Comparison of ENCODE assay signal across 7 mouse cellular contexts in the genomic region with DNA sequence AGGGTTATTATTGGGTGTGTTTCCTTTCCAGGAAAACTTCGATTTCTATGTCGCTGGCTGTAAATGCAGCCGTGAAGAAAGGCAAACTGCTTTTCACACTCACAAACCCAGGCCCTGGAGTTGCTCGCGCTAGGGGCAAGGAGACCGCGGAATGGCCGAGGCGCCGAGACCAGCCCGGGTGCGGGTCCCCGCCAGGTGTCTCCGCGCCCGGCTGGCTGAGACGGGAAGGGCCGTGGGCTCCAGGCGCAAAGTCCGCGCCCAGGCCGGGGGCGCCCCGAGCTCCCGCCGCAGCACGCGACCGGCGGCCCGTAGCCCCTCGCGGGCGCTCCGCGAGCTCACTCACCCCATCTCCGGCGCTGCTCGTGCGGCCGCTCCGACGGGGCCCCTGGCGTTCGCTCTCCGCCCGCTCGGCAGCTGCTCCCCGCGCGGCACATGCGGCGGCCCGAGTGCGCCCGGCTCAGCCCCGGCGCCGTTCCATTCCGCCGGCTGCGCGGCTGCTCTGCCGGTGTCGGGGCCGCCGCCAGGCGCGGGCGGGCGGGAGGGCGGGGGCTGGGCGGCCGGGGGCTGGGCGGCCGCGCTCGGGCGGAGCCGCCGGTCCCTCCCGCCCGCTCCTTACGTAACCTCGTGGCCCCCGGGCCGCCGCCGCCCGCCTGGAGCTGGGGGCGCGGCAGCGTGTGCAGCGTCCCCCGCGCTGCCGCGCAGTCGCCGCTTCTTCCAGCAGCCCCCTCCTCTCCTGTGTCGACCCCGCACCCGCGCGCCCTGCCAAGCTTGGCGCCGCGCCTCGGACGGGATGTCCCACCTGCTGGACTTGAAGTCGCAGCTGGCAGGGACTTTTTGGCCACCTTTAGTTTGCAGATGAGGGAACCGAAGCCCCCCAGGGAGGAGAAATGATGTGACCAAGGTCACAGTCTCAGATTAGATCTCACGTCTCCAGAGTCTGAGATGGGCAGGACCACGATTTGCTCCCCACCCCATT. TPM values are rescaled to one million over a fixed set of nuclear protein-coding genes. Genes with fewer than 3 reads are reported as not detected.
A peak's percentile ranks its signal among the peaks of the same experiment; 100 is the strongest.
DNase-seq lines count a peak whose midpoint lies in the region; ATAC-seq and TF ChIP-seq lines count a peak whose summit lies in the region.

No protein-coding gene starts in this region.

- peak overlapping the region; percentile 44 for H3K4me3 ChIP-seq in cortical plate, adult 2 months (ENCODE audit: insufficient read depth, low read length)
- peak overlapping the region; percentile 78 for H3K4me3 ChIP-seq in heart, embryonic 12.5 days
- H3K4me3 ChIP-seq in kidney, embryonic 16.5 days (ENCODE audit: low read length), result peak overlapping the region; percentile 54
- H3K4me3 ChIP-seq in testis, adult 2 months (ENCODE audit: control insufficient read depth, low read depth, low read length), result peak overlapping the region; percentile 67

- no peaks in the 10 kb centered on the region for H3K36me3 ChIP-seq in heart, embryonic 12.5 days
- H3K36me3 ChIP-seq in kidney, embryonic 16.5 days (ENCODE audit: insufficient read depth, low read length), result no peaks in the 10 kb centered on the region
- no peaks in the 10 kb centered on the region for H3K36me3 ChIP-seq in testis, adult 2 months (ENCODE audit: control insufficient read depth, insufficient read depth, low read length)

- peak overlapping the region; percentile 82 for H3K4me2 ChIP-seq in heart, embryonic 12.5 days
- peak overlapping the region; percentile 94 for H3K4me2 ChIP-seq in kidney, embryonic 16.5 days (replicated peaks; ENCODE audit: low read depth, low read length)

- H3K27me3 ChIP-seq in heart, embryonic 12.5 days (replicated peaks), result peaks cover 26% of the 10 kb centered on the region
- peaks cover 32% of the 10 kb centered on the region for H3K27me3 ChIP-seq in kidney, embryonic 16.5 days (ENCODE audit: insufficient read depth, low read length)
- no peaks in the 10 kb centered on the region for H3K27me3 ChIP-seq in testis, adult 2 months (ENCODE audit: control insufficient read depth, insufficient read depth, low read length)

- H3K9me3 ChIP-seq in heart, embryonic 12.5 days (replicated peaks), result peaks cover 7% of the 10 kb centered on the region; the same call in 1 of the 2 replicates
- H3K9me3 ChIP-seq in kidney, embryonic 16.5 days (ENCODE audit: low read length), result peaks cover 5% of the 10 kb centered on the region; the same call in 1 of the 2 replicates

- peak overlapping the region; percentile 90 for H3K9ac ChIP-seq in heart, embryonic 12.5 days
- H3K9ac ChIP-seq in kidney, embryonic 16.5 days (replicated peaks; ENCODE audit: low read length), result peak overlapping the region; percentile 73

- no peaks in the 10 kb centered on the region; the same call in 1 of the 2 replicates for H3K4me1 ChIP-seq in cortical plate, adult 2 months (ENCODE audit: control insufficient read depth, insufficient read depth, low read length)
- H3K4me1 ChIP-seq in heart, embryonic 12.5 days (replicated peaks), result peaks cover 36% of the 10 kb centered on the region
- H3K4me1 ChIP-seq in kidney, embryonic 16.5 days (ENCODE audit: insufficient read depth, low read length), result peaks cover 11% of the 10 kb centered on the region; the same call in 1 of the 2 replicates
- peaks cover 6% of the 10 kb centered on the region for H3K4me1 ChIP-seq in testis, adult 2 months (ENCODE audit: control insufficient read depth, insufficient read depth, low read length)

- ATAC-seq in heart, embryonic 12.5 days (ENCODE audit: insufficient number of reproducible peaks, low FRiP score), result peak; percentile 78
- ATAC-seq in kidney, embryonic 16.5 days (ENCODE audit: low FRiP score, low TSS enrichment), result peak; percentile 75

- 1% methylated on average over 109 of the region's 114 CpGs for WGBS in heart, embryonic 12.5 days
- WGBS in kidney, embryonic 16.5 days, result under 1% methylated on average over 79 of the region's 114 CpGs

- DNase-seq in urinary bladder, adult 18-20 months (ENCODE audit: low spot score in 2 of 2), result peak; percentile 24 to 35
- DNase-seq in urinary bladder, postnatal 10 days (ENCODE audit: low spot score), result no peak
- peak; percentile 32 for DNase-seq in mesoderm, embryonic 11.5 days (ENCODE audit: low read depth, low spot score)

- TF ChIP-seq CTCF in cortical plate, adult 2 months (IDR thresholded peaks at IDR 0.05; ENCODE audit: extremely low read depth, insufficient read depth, low read length), result no peak
- no peak for TF ChIP-seq CTCF in testis, adult 2 months (IDR thresholded peaks at IDR 0.05; ENCODE audit: control insufficient read depth, insufficient read depth, insufficient replicate concordance, low read depth, low read length)

- H3K27ac ChIP-seq in cortical plate, adult 2 months (ENCODE audit: insufficient read depth, low read length), result peak overlapping the region; percentile 69
- peak overlapping the region; percentile 87 for H3K27ac ChIP-seq in heart, embryonic 12.5 days (ENCODE audit: poor library complexity, severe bottlenecking)
- H3K27ac ChIP-seq in kidney, embryonic 16.5 days (ENCODE audit: low read length), result no peak overlapping the region
- H3K27ac ChIP-seq in testis, adult 2 months (ENCODE audit: control insufficient read depth, insufficient read depth, low read depth, low read length), result no peak overlapping the region

- no peak for TF ChIP-seq POLR2A in cortical plate, adult 2 months (IDR thresholded peaks at IDR 0.05; ENCODE audit: extremely low read depth, insufficient read depth, low read length)
- TF ChIP-seq POLR2A in testis, adult 2 months (IDR thresholded peaks at IDR 0.05; ENCODE audit: control insufficient read depth, low read depth, low read length), result no peak

RNA-seq across cellular contexts. Expression of gene Homer2, which starts 0.6 kb away (rescaled TPM):
- polyA plus RNA-seq in cortical plate, adult 2 months (2012; rRNA removed), result 30.8 and 34.6 TPM in 2 replicates
- 121 and 122 TPM in 2 replicates for polyA plus RNA-seq in heart, embryonic 12.5 days (2016; fragmentation: Nextera tagmentation; extraction: Ambion mirVana)
- 10.3 and 11.7 TPM in 2 replicates for polyA plus RNA-seq in kidney, embryonic 16.5 days (2015; fragmentation: Nextera tagmentation; extraction: Ambion mirVana)
- 1.1 TPM in 2 replicates for polyA plus RNA-seq in testis, adult 2 months (2012; rRNA removed)

RNA-seq across cellular contexts. Expression of gene Ramac, which starts 56.0 kb away (rescaled TPM):
- polyA plus RNA-seq in cortical plate, adult 2 months (2012; rRNA removed), result 80.4 and 87.9 TPM in 2 replicates
- polyA plus RNA-seq in heart, embryonic 12.5 days (2016; fragmentation: Nextera tagmentation; extraction: Ambion mirVana), result 82.4 and 84.5 TPM in 2 replicates
- polyA plus RNA-seq in kidney, embryonic 16.5 days (2015; fragmentation: Nextera tagmentation; extraction: Ambion mirVana), result 125 and 139 TPM in 2 replicates
- polyA plus RNA-seq in testis, adult 2 months (2012; rRNA removed), result 17.6 and 18.6 TPM in 2 replicates

Comparison
In these comparisons a context has a peak if more than half of its experiments do, and no peak if none do; other contexts are left out.
1. H3K27ac ChIP-seq: peak in cortical plate, adult 2 months (single experiment) and heart, embryonic 12.5 days (single experiment); none in kidney, embryonic 16.5 days (single experiment) and testis, adult 2 months (single experiment).
2. Peak in every context shown above with its lines, with median percentiles within 50 percentile points of each other: H3K4me3 ChIP-seq.